Mouse (Mus musculus): ENCODE results near the gene Klrb1a.
A peak's percentile ranks its signal among the peaks of the same experiment; 100 is the strongest.

Klrb1a gene

GRCm38 (mm10) chr6:128602026-128602425, 21.3 kb downstream of the Klrb1a start:
- no peak for DNase-seq (ENCODE audit: low read depth, low spot score)

GRCm38 (mm10) chr6:128599555-128599954, 23.8 kb downstream of the Klrb1a start:
- DNase-seq (ENCODE audit: low read depth, low spot score), result no peak

GRCm38 (mm10) chr6:128598256-128599047, 24.9 kb downstream of the Klrb1a start:
- no peak for DNase-seq (ENCODE audit: low read depth, low spot score)

- DNase-seq (ENCODE audit: low read depth, low spot score), result peak; percentile 6
These were observed 26.2 kb downstream of the Klrb1a start for GRCm38 (mm10) chr6:128597121-128597522.

GRCm38 (mm10) chr6:128594651-128595050, 28.7 kb downstream of the Klrb1a start:
- DNase-seq (ENCODE audit: low read depth, low spot score), result no peak

- DNase-seq (ENCODE audit: low read depth, low spot score), result no peak
These were observed 33.9 kb downstream of the Klrb1a start for GRCm38 (mm10) chr6:128589426-128589825.

- DNase-seq (ENCODE audit: low read depth, low spot score), result no peak
These were observed 35.7 kb downstream of the Klrb1a start for GRCm38 (mm10) chr6:128587619-128588018.

- no peak for DNase-seq (ENCODE audit: low read depth, low spot score)
These were observed 37.6 kb downstream of the Klrb1a start for GRCm38 (mm10) chr6:128585642-128586245.

- DNase-seq (ENCODE audit: low read depth, low spot score), result no peak
These were observed 39.2 kb downstream of the Klrb1a start for GRCm38 (mm10) chr6:128584070-128584660.

GRCm38 (mm10) chr6:128581508-128581907, 41.8 kb downstream of the Klrb1a start, which contains the start of gene A2ml1:
TSS of gene A2ml1 (minus strand) at chr6:128581608.
- DNase-seq (ENCODE audit: low read depth, low spot score), result no peak

GRCm38 (mm10) chr6:128577301-128577700, 46.0 kb downstream of the Klrb1a start:
- DNase-seq (ENCODE audit: low read depth, low spot score), result no peak

GRCm38 (mm10) chr6:128566589-128566988, 56.7 kb downstream of the Klrb1a start:
- DNase-seq (ENCODE audit: low read depth, low spot score), result no peak
